Mouse (Mus musculus) kidney, postnatal 0 days (tissue): Measurements from ENCODE around the gene Ttc41. TPM values are rescaled to one million over a fixed set of nuclear protein-coding genes. Genes with fewer than 3 reads are reported as not detected.

Experiments
- ATAC-seq: fragments of 200-750 bp; cut with Nextera tagmentation; replicated peaks from 2 replicates; pipeline ENCODE4 v1.8.0; 2017; ENCODE audit warnings: low read depth, moderate number of reproducible peaks, moderate TSS enrichment, moderate library complexity; ENCODE audit not compliant: low FRiP score
- DNase-seq: peaks from one replicate; pipeline ENCODE4 v3.0.0-alpha.2; 2016; ENCODE audit warnings: low spot score
- H3K27ac ChIP-seq: fragments of 300-500 bp; sonication (generic); 2 replicates; pipeline ENCODE4 v1.5.1; 2014; ENCODE audit warnings: mild to moderate bottlenecking
- H3K27me3 ChIP-seq: fragments of 300-500 bp; sonication (generic); 2 replicates; pipeline ENCODE4 v1.6.1; 2014; ENCODE audit warnings: low read length, mixed read lengths; ENCODE audit not compliant: insufficient read depth
- H3K36me3 ChIP-seq: fragments of 300-500 bp; sonication (generic); 2 replicates; pipeline ENCODE4 v1.6.1; 2014; ENCODE audit warnings: low read length, mixed read lengths; ENCODE audit not compliant: insufficient read depth
- H3K4me1 ChIP-seq: fragments of 300-500 bp; sonication (generic); replicated peaks from 2 replicates; pipeline ENCODE4 v1.6.1; 2014; ENCODE audit warnings: antibody characterized with exemption, low read length, mixed read lengths; ENCODE audit not compliant: insufficient read depth
- H3K4me2 ChIP-seq: fragments of 300-500 bp; sonication (generic); 2 replicates; pipeline ENCODE4 v1.6.1; 2014; ENCODE audit warnings: mild to moderate bottlenecking, low read length, moderate library complexity, mixed read lengths
- H3K4me3 ChIP-seq: fragments of 300-500 bp; sonication (generic); replicated peaks from 2 replicates; pipeline ENCODE4 v1.5.1; 2014; ENCODE audit warnings: low read depth, low read length
- H3K9ac ChIP-seq: fragments of 300-500 bp; sonication (generic); 2 replicates; pipeline ENCODE4 v1.6.1; 2014; ENCODE audit warnings: low read depth, low read length
- H3K9me3 ChIP-seq: fragments of 300-500 bp; sonication (generic); replicated peaks from 2 replicates; pipeline ENCODE4 v1.6.1; 2016; ENCODE audit warnings: low read length, inconsistent platforms, mixed read lengths
- CTCF ChIP-seq: IDR thresholded peaks from 2 replicates; pipeline ENCODE4 v1.5.1; 2016; ENCODE audit warnings: antibody characterized with exemption, low read depth, mild to moderate bottlenecking, moderate library complexity
- WGBS: fragments of 180-500 bp; shearing (Covaris S2); extraction: QIAGEN DNeasy Blood & Tissue Kit; methylation state at CpG from one replicate; pipeline ENCODE4 v1.1.7; 2014; 5-methylcytosine and 5-hydroxymethylcytosine counted together
- polyA plus RNA-seq: library from polyadenylated mRNA; unstranded; fragments of >200 nt; fragmentation: Nextera tagmentation; extraction: Ambion mirVana; gene quantifications from 2 replicates; pipeline ENCODE4 v1.2.1, GENCODE M21; 2015

Ttc41 gene
- polyA plus RNA-seq, 1 experiment from 2014 or later: 1.3 TPM

DNA sequence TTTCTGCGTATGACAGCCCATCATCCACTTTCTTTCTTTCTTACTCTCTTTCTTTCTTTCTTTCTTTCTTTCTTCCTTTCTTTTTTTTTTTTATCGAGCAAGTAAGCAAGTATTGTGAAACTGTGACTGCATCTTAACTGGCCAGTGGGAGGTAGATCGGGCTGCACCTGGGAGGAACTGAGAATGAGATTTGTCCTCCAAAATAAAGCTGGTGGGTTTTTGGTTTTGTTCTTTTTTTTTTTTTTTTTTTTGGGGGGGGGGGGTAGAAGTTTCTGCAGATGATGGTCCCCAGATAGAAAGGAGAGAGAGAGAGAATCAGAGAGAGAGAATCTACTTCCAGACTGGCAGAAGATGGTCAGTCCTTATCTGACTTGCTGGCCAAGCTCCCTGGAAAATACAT, 1.5 kb downstream of the Ttc41 start:
- TF ChIP-seq CTCF: no peak
- no peaks in the 10 kb centered on the region for H3K9me3 ChIP-seq
- DNase-seq: no peak
- H3K27ac ChIP-seq: no peak overlapping the region
- H3K27me3 ChIP-seq: no peaks in the 10 kb centered on the region
- H3K36me3 ChIP-seq: peaks cover 5% of the 10 kb centered on the region; the same call in 1 of the 2 replicates
- H3K4me1 ChIP-seq: peaks cover 25% of the 10 kb centered on the region
- no peak for ATAC-seq
- no peak overlapping the region for H3K9ac ChIP-seq
- H3K4me3 ChIP-seq: no peak overlapping the region
- WGBS: 94% methylated on average over 3 of the region's 3 CpGs
- peak overlapping the region; percentile 77; the same call in 1 of the 2 replicates for H3K4me2 ChIP-seq

DNA sequence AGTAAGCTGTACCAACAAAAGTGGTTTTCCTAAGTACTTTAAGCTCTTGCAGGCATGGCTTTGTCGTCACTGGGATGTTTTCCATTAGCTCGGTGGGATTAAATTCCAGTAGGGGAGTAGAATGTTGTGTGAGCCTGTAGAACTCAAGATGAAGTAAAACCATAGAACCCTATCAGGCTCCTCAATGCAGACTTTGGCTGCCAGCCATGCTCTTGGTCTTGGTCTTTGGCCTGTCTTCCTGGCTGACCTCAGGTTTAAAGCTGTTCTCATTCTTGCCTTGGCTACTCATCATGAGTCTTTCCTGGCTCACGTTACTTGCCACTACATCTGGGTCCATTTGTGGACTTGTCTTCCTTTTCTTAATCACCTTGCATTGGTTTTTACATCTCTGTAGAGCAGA, 6.5 kb downstream of the Ttc41 start:
- Histone ChIP-seq H3K4me3 (no peak overlapping the region), H3K4me2 (no peak overlapping the region), H3K36me3 (no peaks in the 10 kb centered on the region), H3K9me3 (no peaks in the 10 kb centered on the region), H3K9ac (no peak overlapping the region), H3K27ac (no peak overlapping the region), H3K4me1 (no peaks in the 10 kb centered on the region), H3K27me3 (no peaks in the 10 kb centered on the region)
- no peak for TF ChIP-seq CTCF
- DNase-seq (no peak), ATAC-seq (no peak)
- WGBS: 70% methylated on average over 3 of the region's 3 CpGs

DNA sequence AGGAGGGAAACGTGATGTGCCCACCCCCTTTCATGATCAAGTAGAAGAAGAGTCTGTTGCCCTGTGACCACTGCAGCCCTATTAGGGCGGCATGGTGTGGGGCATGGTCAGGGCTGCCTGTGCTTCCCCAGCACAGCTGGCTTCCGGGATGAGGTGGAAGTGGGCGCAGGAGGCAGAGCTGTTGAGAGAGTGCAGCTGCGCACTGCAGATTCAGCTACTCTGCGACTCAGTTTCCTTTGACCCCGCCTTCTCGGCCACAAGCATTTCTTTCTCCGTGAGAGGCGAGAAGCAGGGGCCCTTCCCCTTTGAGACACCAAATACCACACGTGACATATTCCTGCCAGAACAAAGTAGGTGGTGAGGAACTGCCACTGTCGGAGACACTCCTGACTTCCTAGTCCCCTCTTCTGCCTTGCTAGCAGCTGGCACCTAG, 22.0 kb downstream of the Ttc41 start:
- Histone ChIP-seq H3K4me2 (peak overlapping the region; percentile 64), H3K27me3 (no peaks in the 10 kb centered on the region), H3K9me3 (no peaks in the 10 kb centered on the region), H3K4me3 (peak overlapping the region; percentile 15; the same call in 1 of the 2 replicates), H3K9ac (peak overlapping the region; percentile 42; the same call in 1 of the 2 replicates), H3K36me3 (no peaks in the 10 kb centered on the region), H3K27ac (no peak overlapping the region), H3K4me1 (peaks cover 8% of the 10 kb centered on the region; the same call in 1 of the 2 replicates)
- DNase-seq (peak; percentile 75), ATAC-seq (peak; percentile 72; the same call in 1 of the 2 replicates)
- 3% methylated on average over 12 of the region's 12 CpGs for WGBS
- TF ChIP-seq CTCF: no peak

DNA sequence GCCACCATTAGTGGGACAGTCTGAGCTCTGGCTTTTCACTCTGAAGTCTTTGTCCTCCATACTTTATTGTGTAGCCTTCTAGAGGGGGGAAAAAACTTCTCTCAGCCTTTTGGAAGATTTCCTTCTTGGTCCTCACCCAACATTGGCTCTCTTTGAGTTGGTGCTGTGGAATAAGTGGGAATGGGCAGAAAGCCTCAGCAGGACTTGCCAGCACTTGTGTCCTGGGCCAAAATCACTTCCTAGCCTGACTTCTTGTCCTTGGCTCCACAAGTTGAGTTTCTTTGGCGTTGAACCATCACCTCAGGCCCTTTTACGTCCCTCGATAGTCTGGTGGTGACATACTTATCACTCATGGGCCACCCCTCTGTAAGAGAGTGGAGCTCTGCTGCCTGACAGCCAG, 22.6 kb downstream of the Ttc41 start:
- no peak overlapping the region; the same call in 1 of the 2 replicates for H3K4me2 ChIP-seq
- H3K27ac ChIP-seq: no peak overlapping the region
- TF ChIP-seq CTCF: no peak
- H3K36me3 ChIP-seq: no peaks in the 10 kb centered on the region
- WGBS: 85% methylated on average over 3 of the region's 3 CpGs
- no peaks in the 10 kb centered on the region for H3K9me3 ChIP-seq
- no peak for DNase-seq
- no peak overlapping the region for H3K9ac ChIP-seq
- no peak overlapping the region for H3K4me3 ChIP-seq
- no peaks in the 10 kb centered on the region for H3K27me3 ChIP-seq
- peaks cover 8% of the 10 kb centered on the region; the same call in 1 of the 2 replicates for H3K4me1 ChIP-seq
- no peak for ATAC-seq

DNA sequence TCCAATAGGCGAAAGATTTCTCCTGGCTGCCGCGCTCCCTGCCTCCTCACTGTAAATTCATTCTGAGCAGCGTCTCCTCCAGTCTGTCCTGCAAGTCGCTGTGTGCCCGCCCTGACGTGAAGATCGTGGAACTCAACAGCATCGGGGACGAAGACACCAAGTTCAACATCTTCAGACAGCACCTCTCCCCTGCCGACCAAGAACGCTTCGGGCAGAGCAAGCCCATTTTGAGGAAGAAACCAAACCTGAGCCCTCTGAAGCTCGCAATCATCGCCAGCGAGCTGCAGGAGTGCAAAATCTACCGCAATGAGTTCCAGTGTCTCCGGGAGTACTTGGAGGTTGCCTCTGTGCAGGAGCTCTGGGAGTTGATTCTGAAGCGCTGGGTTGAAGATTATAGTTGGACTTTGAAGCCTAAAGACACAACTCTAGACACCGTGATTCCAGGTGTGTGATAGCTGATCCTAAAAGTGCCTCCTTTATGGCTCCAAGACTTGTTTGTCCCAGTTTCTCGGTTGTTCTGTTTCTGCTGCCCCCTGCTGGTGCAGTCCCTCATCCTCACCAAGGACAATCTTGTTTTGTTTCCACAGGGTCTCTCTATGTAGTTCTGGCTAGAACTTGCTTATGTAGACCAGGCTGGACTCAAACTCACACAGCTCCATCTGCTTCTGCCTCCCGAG, 25.4 kb downstream of the Ttc41 start:
- 14% methylated on average over 22 of the region's 22 CpGs for WGBS
- H3K27ac ChIP-seq: no peak overlapping the region
- TF ChIP-seq CTCF: peak; percentile 90
- peak; percentile 91 for DNase-seq
- peaks cover 8% of the 10 kb centered on the region; the same call in 1 of the 2 replicates for H3K4me1 ChIP-seq
- peak overlapping the region; percentile 27 for H3K4me3 ChIP-seq
- 0 out of 2 replicates have a peak, but pooled peaks have one; percentile 40 for ATAC-seq
- H3K9ac ChIP-seq: peak overlapping the region; percentile 65
- no peaks in the 10 kb centered on the region for H3K27me3 ChIP-seq
- H3K36me3 ChIP-seq: no peaks in the 10 kb centered on the region
- H3K4me2 ChIP-seq: peak overlapping the region; percentile 86
- no peaks in the 10 kb centered on the region for H3K9me3 ChIP-seq

DNA sequence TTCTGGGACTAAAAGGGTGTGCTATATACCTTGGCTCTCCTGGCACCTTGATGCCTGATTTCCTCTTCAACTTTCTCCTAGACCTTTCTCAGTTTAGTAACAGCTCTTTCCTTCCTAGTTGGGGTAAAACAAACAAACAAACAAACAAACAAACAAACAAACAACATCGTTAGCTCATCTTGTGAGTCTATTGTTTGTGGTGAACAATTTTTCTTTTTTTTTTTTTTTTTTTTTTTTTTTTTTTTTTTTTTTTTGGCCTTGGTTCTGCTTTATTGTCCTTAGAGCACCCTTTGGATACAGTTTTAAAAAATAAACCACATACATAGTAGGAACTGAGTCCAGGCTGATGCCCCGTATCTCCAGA, 25.9 kb downstream of the Ttc41 start:
- DNase-seq (no peak), ATAC-seq (no peak)
- Histone ChIP-seq H3K4me2 (no peak overlapping the region), H3K27ac (no peak overlapping the region), H3K9ac (no peak overlapping the region), H3K9me3 (no peaks in the 10 kb centered on the region), H3K4me3 (no peak overlapping the region), H3K4me1 (peaks cover 8% of the 10 kb centered on the region; the same call in 1 of the 2 replicates), H3K36me3 (no peaks in the 10 kb centered on the region), H3K27me3 (no peaks in the 10 kb centered on the region)
- TF ChIP-seq CTCF: no peak
- 68% methylated on average over 2 of the region's 2 CpGs for WGBS
